Mouse (Mus musculus): Measurements from ENCODE around the gene Prlr. TPM values are rescaled to one million over a fixed set of nuclear protein-coding genes. Genes with fewer than 3 reads are reported as not detected.

Prlr gene
- total and polyA plus RNA-seq, 2 experiments from 2014 or later: 2.4 to 3.4 TPM

DNA sequence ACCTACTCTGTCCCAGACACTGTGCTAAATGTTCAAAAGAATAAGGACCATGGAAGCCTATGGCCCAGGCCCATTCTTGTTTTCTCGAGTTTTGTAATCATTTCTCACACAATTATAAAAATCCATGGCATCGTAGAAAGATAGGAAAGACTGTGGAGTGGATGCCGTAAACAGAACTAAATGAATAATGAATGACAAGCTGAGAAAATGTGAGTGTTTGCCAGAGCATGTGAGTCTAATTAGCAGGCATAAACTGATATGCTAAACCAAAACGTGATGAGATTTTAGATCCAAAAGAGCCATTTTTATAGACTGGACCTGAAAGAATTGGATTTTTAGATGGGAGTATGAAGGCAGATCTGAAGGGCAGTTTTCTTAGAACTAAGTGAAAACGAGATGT lies 87.8 kb downstream of the Prlr start:
- Histone ChIP-seq H3K27me3 (ENCODE audit: insufficient read depth, low read length) (no peaks in the 10 kb centered on the region), H3K4me3 (ENCODE audit: low read length) (no peak overlapping the region), H3K9ac (replicated peaks; ENCODE audit: low read length) (no peak overlapping the region), H3K36me3 (ENCODE audit: insufficient read depth, low read length) (no peaks in the 10 kb centered on the region), H3K4me1 (ENCODE audit: insufficient read depth, low read length) (no peaks in the 10 kb centered on the region), H3K27ac (no peak overlapping the region), H3K9me3 (ENCODE audit: low read length) (no peaks in the 10 kb centered on the region), H3K4me2 (ENCODE audit: low read depth, low read length) (no peak overlapping the region)
- 77% methylated on average over 5 of the region's 5 CpGs for WGBS
- DNase-seq (ENCODE audit: low spot score): no peak
- TF ChIP-seq CTCF (IDR thresholded peaks at IDR 0.05; ENCODE audit: low read depth): no peak
- no peak for ATAC-seq

DNA sequence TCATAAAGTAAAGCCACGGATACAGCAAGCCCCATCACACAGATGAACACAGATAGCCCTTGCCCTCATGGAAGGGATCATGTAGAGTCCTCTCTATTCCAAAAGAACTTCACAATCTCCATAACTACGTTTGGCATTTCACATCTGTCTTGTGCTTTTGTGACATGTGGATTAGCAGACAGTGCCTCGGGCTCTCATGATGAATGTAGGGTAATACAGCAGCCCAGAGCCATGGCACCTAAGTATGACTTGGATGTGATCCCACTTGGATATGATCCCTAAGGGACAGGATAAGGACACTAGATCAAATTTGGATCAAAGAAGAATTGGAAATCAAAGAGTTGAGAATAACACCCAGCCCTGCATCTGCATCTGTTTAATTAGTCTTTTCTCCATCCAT lies 90.2 kb downstream of the Prlr start:
- no peaks in the 10 kb centered on the region for H3K36me3 ChIP-seq (ENCODE audit: insufficient read depth, low read length)
- no peak overlapping the region for H3K27ac ChIP-seq
- H3K4me3 ChIP-seq (ENCODE audit: low read length): no peak overlapping the region
- no peak for ATAC-seq
- no peaks in the 10 kb centered on the region for H3K9me3 ChIP-seq (ENCODE audit: low read length)
- no peak overlapping the region for H3K4me2 ChIP-seq (ENCODE audit: low read depth, low read length)
- no peak for DNase-seq (ENCODE audit: low spot score)
- H3K27me3 ChIP-seq (ENCODE audit: insufficient read depth, low read length): no peaks in the 10 kb centered on the region
- no peak for TF ChIP-seq CTCF (IDR thresholded peaks at IDR 0.05; ENCODE audit: low read depth)
- no peak overlapping the region for H3K9ac ChIP-seq (replicated peaks; ENCODE audit: low read length)
- H3K4me1 ChIP-seq (ENCODE audit: insufficient read depth, low read length): no peaks in the 10 kb centered on the region
- WGBS: 57% methylated on average over 3 of the region's 3 CpGs

GRCm38 (mm10) chr15:10276386-10276785 lies 99.3 kb downstream of the Prlr start:
- no peak for ATAC-seq
- no peak overlapping the region for H3K4me2 ChIP-seq (ENCODE audit: low read depth, low read length)
- H3K4me1 ChIP-seq (ENCODE audit: insufficient read depth, low read length): no peaks in the 10 kb centered on the region
- H3K36me3 ChIP-seq (ENCODE audit: insufficient read depth, low read length): no peaks in the 10 kb centered on the region
- no peak overlapping the region for H3K4me3 ChIP-seq (ENCODE audit: low read length)
- no peaks in the 10 kb centered on the region for H3K9me3 ChIP-seq (ENCODE audit: low read length)
- no peak overlapping the region for H3K9ac ChIP-seq (replicated peaks; ENCODE audit: low read length)
- DNase-seq (ENCODE audit: low spot score): no peak
- H3K27me3 ChIP-seq (ENCODE audit: insufficient read depth, low read length): no peaks in the 10 kb centered on the region
- no peak for TF ChIP-seq CTCF (IDR thresholded peaks at IDR 0.05; ENCODE audit: low read depth)
- H3K27ac ChIP-seq: no peak overlapping the region

DNA sequence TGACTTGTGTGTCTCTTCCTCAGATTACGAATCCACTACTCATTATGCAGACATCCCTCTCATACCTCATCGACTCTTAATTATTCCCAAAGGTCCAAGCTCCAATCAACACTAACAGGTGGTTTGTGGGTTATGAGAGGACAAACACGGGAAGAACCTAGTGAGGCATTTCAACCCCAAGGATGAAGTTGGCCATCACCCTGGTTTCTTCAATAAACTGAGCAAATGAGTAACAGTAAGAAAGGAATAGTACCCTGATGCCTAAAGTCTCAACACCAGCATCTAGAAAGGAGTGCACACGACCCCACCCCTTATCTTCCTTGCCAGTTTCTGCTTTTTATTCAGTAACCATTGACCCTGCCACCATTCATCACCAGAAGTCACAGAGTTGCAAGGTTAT lies 100.4 kb downstream of the Prlr start:
- Histone ChIP-seq H3K27me3 (ENCODE audit: insufficient read depth, low read length) (no peaks in the 10 kb centered on the region), H3K4me1 (ENCODE audit: insufficient read depth, low read length) (no peaks in the 10 kb centered on the region), H3K9ac (replicated peaks; ENCODE audit: low read length) (no peak overlapping the region), H3K4me3 (ENCODE audit: low read length) (no peak overlapping the region), H3K27ac (no peak overlapping the region), H3K4me2 (ENCODE audit: low read depth, low read length) (no peak overlapping the region), H3K36me3 (ENCODE audit: insufficient read depth, low read length) (no peaks in the 10 kb centered on the region), H3K9me3 (ENCODE audit: low read length) (no peaks in the 10 kb centered on the region)
- ATAC-seq (no peak), DNase-seq (ENCODE audit: low spot score) (no peak)
- no peak for TF ChIP-seq CTCF (IDR thresholded peaks at IDR 0.05; ENCODE audit: low read depth)
- 77% methylated on average over 4 of the region's 4 CpGs for WGBS

- no peak for TF ChIP-seq CTCF (IDR thresholded peaks at IDR 0.05; ENCODE audit: low read depth)
- no peaks in the 10 kb centered on the region for H3K27me3 ChIP-seq (ENCODE audit: insufficient read depth, low read length)
- H3K27ac ChIP-seq: no peak overlapping the region
- WGBS: 81% methylated on average over 5 of the region's 5 CpGs
- ATAC-seq (no peak), DNase-seq (ENCODE audit: low spot score) (no peak)
- H3K4me1 ChIP-seq (ENCODE audit: insufficient read depth, low read length): no peaks in the 10 kb centered on the region
- H3K4me2 ChIP-seq (ENCODE audit: low read depth, low read length): no peak overlapping the region
- no peak overlapping the region for H3K4me3 ChIP-seq (ENCODE audit: low read length)
- no peaks in the 10 kb centered on the region for H3K36me3 ChIP-seq (ENCODE audit: insufficient read depth, low read length)
- no peak overlapping the region for H3K9ac ChIP-seq (replicated peaks; ENCODE audit: low read length)
- H3K9me3 ChIP-seq (ENCODE audit: low read length): no peaks in the 10 kb centered on the region
These were observed 104.5 kb downstream of the Prlr start for GRCm38 (mm10) chr15:10281546-10281945.

GRCm38 (mm10) chr15:10283661-10284060 lies 106.6 kb downstream of the Prlr start:
- Histone ChIP-seq H3K4me3 (ENCODE audit: low read length) (no peak overlapping the region), H3K4me2 (ENCODE audit: low read depth, low read length) (no peak overlapping the region), H3K27me3 (ENCODE audit: insufficient read depth, low read length) (no peaks in the 10 kb centered on the region), H3K9me3 (ENCODE audit: low read length) (no peaks in the 10 kb centered on the region), H3K4me1 (ENCODE audit: insufficient read depth, low read length) (no peaks in the 10 kb centered on the region), H3K9ac (replicated peaks; ENCODE audit: low read length) (no peak overlapping the region), H3K27ac (no peak overlapping the region), H3K36me3 (ENCODE audit: insufficient read depth, low read length) (no peaks in the 10 kb centered on the region)
- DNase-seq (ENCODE audit: low spot score) (no peak), ATAC-seq (no peak)
- TF ChIP-seq CTCF (IDR thresholded peaks at IDR 0.05; ENCODE audit: low read depth): no peak

GRCm38 (mm10) chr15:10296570-10296969 lies 119.5 kb downstream of the Prlr start:
- Histone ChIP-seq H3K4me3 (ENCODE audit: low read length) (no peak overlapping the region), H3K9ac (replicated peaks; ENCODE audit: low read length) (no peak overlapping the region), H3K27me3 (ENCODE audit: insufficient read depth, low read length) (no peaks in the 10 kb centered on the region), H3K36me3 (ENCODE audit: insufficient read depth, low read length) (no peaks in the 10 kb centered on the region), H3K27ac (no peak overlapping the region), H3K9me3 (ENCODE audit: low read length) (no peaks in the 10 kb centered on the region), H3K4me2 (ENCODE audit: low read depth, low read length) (no peak overlapping the region), H3K4me1 (ENCODE audit: insufficient read depth, low read length) (no peaks in the 10 kb centered on the region)
- no peak for TF ChIP-seq CTCF (IDR thresholded peaks at IDR 0.05; ENCODE audit: low read depth)
- no peak for DNase-seq (ENCODE audit: low spot score)
- 83% methylated on average over 1 of the region's 1 CpGs for WGBS
- ATAC-seq: no peak

Data from hindbrain, postnatal 0 days (tissue).